Mouse (Mus musculus): ENCODE measurements around the gene Phlpp1.

Phlpp1 gene

DNA sequence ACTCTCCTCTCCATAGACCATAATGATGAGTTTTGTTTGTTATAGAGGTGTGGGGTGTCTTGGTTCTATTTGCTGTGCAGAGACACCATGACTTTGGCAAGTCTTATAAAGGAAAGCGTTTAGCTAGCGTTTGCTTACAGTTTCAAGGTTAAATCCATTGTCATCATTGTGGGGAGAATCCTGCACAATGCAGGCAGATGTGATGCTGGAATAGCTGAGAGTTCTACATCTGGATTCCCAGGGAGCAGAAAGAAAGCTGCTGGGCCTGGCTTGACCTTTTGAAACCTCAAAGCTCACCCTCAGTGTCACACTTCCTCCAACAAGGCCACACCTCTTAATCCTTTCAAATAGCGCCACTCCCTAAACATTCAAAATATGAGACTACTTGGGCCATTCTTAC lies 7.4 kb upstream of the Phlpp1 start:
- no peak for DNase-seq (ENCODE audit: low read depth, low spot score)

DNA sequence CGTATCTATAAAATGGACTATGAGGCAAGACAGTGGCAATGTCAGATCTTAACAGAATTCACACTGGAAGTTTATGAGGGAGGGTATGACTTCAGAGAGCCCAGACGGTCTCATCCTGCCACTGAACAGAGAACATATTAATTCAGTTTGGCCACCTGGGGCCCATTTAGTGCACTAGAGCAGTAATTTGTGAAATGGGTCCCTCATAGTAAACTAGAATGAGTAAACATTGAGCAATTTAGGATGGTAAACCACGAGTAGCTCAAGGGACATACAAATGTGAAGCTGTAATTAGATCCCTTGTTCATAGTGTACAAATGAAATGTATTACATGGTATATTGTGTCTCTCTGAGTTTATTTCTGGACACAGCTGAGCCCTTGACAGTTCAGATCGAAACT lies 3.6 kb upstream of the Phlpp1 start:
- DNase-seq (ENCODE audit: low read depth, low spot score) = no peak

DNA sequence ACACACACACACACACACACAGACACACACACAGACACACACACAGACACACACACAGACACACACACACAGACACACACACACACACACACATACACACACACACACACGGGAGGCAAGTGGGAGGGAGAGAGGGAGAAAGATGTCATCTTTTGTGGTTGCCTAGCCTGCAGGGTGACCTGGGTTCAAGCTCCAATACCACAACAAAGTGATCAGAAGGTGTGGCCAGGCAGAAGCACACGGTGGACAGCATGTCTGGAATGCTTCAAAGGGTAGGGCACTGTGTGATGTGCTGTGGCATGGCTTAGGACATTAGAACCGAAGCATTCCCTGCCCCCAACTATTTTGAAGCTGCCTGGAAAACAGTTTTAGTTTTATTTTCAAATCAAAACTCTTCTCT lies 2.8 kb upstream of the Phlpp1 start:
- no peak for DNase-seq (ENCODE audit: low read depth, low spot score)

DNA sequence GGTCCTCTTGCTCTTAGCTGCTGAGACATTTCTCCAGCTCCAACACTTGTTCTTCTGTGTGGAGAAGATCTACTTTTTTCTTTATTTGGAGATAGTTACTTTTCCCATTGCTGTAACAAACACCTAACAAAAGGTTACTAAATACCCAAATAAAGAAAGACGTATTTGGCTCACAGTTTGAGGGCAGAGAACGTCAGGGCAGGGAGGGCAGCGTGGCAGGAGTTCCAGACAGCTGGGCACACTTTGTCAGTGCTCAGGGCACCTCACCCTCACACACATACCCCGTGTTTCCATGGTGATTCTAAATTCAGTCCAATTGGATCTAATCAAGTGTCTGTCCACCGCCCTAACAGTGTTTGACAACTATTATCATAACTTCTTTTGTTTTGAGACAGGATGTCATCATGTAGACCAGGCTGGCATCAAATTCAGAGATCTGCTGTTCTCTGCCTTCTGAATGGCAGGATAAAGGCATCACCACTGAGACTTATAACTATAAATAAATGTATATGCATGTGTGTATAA lies 1.7 kb upstream of the Phlpp1 start:
- DNase-seq (ENCODE audit: low read depth, low spot score) = no peak

DNA sequence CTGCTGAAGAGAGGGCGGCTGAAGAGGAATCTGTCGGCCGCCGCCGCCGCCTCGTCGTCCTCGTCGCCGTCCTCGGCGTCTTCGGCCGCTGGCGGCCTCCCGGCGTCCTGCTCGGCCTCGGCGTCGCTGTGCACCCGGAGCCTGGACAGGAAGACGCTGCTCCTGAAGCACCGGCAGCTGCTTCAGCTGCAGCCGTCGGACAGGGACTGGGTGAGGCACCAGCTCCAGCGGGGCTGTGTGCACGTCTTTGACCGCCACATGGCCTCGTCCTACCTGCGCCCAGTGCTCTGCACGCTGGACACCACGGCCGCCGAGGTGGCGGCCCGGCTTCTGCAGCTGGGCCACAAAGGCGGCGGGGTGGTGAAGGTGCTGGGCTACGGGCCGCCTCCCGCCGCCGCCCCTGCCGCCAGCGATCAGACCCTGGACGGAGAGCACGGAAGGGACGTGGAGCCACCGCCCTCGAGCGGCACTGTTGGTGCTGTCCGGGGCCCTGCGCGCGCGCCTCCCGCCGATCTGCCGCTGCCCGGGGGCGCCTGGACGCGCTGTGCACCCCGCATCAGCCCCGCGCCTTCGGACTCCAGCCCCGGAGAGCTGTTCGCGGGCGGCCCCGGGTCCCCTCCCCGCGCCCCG lies 864 bp downstream of the Phlpp1 start:
- peak; percentile 28 for DNase-seq (ENCODE audit: low read depth, low spot score)

DNA sequence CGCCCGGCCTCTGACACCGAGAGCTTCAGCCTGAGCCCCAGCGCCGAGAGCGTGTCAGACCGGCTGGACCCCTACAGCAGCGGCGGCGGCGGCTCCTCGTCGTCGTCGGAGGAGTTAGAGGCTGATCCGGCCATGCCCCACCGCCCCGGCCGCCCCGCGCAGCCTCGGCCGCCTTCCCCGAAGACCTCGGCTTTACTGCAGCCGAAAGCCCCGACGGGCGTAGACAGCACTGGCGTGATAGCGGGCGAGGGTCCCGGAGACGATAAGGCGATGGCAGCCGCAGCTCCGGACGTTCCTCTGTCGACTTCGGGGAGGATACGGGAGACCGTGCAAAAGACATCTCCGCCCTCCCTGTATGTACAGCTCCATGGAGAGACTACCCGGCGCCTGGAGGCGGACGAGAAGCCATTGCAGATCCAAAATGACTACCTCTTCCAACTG lies 1.4 kb downstream of the Phlpp1 start:
- peak; percentile 4 for DNase-seq (ENCODE audit: low read depth, low spot score)

DNA sequence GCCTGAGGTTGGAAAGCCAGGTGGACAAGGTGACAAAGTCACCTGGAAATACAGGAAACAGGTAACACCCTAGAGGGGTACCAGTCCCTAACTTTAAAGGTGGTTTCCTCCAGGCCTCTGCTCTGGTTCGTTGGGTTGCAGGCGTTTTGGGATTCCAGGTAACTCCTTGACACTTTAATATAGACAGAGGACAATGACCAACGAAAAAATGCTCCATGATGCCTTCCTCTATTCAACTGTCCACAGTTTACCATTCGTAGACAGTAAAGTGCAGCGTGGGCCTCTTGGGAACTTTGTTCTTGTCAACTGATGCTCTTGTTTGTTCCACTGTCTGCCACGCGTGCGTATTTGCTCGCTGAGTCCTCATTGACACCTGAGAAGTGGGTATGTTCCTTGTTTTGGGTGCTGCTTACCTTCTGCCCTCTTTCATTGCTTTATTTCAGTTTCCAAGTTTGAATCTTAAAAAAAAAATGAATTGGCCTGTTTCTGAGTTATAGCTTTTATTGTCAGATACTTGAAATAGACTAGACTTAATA lies 2.1 kb downstream of the Phlpp1 start:
- DNase-seq (ENCODE audit: low read depth, low spot score) = no peak

DNA sequence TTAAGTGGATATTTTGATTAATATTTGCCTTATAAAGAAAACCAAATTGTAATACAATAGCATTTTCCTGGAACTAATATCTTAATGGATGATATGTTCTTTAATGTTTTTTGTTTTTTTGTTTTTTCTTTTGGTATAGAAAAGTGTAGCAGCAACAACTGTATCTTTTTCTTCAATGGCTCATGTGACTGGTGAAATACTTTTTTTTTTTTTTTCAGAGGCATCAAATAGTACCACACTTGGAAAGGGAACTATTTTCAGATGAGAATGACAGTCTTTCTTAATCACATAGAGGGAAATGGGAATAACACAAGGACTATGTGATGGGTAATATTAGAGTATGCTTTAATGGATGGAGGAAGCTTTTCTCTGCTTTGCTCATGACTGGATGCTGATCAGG lies 3.0 kb downstream of the Phlpp1 start:
- DNase-seq (ENCODE audit: low read depth, low spot score) = no peak

DNA sequence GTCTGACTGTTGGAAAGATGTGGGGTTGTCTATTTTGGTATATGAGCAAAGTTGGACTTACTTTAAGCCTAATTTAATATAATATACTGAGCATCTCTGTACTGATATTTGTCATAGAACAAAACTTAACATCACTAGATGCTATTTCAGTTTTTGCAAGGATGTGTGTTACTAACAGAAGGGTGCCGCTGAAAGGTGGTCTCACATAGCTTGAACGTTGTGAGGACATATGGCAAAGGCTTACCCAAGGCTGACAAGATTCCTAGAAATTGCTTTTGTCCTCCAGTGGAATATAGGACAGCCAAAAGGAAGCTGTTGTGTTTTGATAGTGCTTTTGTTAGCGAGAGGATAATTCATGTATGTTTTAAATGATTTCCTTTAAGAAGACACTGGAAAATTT lies 3.8 kb downstream of the Phlpp1 start:
- no peak for DNase-seq (ENCODE audit: low read depth, low spot score)

DNA sequence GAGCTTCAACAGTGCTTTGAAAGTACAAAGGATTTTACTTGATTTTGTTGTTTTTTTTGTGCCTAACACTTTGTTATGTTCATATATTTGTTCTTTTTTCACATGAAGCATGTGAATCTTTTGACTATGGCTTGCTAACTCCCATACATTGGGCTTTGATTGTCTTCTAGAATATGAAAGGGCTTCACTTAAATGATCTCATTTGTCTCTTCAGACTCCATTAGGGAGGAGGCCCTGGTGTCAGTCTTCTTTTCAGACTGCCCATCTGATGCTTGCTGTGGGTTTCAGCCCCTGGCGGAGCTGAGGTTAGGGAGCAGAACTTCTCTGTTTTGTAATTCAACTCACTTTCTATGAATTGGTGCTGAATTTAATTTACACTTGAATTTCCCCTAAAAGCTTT lies 5.2 kb downstream of the Phlpp1 start:
- no peak for DNase-seq (ENCODE audit: low read depth, low spot score)

DNA sequence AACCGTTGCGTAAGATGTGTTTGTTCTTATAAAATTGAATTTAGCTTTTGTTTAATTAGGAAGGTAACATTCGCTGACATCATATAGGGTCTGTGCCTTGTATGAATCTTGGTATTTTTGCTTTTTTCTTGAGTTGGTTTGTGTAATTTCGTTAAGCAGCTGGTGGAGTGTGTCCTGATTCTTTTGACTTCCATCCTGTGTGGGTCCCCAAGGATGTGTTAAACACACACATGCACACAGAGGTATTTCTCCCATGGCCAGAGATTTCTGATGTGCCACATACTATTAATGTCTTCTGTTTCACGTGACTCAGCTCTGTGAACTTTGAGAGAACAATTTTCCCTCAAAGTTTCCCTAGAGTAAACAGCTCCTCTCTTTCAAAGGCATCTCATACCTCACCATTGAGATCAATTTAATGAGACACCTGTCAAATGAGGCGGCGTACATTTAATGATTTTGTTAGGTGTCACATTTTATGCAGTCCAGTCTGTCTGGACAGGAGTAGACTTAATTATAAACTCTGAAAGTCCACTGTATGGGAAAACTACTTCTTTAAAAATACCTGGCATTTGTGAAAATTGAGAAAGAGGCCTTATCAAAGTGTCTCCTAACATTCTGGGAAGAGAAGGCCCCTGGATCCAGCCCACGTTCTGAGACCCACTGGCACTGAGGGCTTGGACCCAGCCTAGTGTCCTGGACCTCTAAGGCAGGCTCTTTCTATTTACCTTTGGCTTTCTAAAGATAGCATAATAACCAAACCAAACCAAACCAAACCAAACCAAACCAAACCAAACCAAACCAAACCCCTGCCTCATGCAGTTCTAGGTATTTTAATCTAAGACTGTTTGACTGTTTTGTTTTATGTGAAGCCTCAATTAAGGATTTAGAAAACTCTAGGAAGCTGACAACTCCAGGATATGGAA lies 6.6 kb downstream of the Phlpp1 start:
- no peak for DNase-seq (ENCODE audit: low read depth, low spot score)

DNA sequence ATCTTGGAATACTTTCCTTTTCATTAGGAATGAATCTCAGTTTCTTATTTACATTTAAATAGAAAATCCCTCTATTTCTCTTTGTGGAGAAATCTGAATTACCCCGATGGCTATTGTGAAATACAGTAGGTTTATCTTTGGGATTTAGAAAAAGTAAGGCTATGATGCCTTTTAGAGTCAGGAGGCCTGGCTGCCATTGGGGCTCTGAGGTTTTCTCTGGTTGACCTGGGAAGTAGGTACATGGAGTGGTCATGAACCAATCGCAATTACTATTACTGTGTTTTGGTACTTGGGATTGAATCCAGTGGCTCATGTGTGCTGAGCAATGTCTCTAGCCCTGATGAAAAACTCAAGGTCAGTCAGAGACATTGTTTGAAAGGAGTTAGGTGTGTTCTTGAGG lies 12.1 kb downstream of the Phlpp1 start:
- DNase-seq (ENCODE audit: low read depth, low spot score) = no peak

DNA sequence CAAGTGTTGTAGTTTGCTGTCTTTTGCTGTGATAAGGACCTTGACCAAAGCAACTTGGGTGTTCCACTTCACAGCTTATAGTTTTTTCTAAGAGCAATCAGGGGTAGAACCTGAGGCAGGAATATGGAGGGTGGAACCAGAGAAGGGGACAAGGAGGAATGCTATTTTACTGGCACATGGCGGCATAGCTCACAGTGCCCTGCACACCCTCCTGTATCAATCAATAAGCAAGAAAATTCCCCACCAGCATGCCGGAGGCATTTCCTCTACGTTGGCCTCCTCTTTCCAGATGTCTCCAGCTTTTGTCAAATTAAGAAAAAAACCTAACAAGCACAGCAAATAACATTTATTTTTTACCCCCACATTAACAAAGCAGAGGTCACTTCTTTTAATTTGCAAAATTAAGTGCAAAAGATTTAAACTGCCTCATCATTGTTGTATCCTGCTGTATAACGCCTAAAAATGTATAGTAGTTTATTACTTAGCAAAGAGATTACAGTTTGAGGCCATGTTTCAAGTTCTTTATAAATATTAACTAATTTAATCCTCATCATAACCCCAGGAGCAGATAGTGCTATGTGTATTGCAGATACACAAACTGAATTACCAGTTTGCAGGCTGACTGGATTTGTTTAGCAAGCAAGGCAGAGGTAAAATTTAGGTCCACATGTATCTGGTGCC lies 13.4 kb downstream of the Phlpp1 start:
- DNase-seq (ENCODE audit: low read depth, low spot score) = no peak

DNA sequence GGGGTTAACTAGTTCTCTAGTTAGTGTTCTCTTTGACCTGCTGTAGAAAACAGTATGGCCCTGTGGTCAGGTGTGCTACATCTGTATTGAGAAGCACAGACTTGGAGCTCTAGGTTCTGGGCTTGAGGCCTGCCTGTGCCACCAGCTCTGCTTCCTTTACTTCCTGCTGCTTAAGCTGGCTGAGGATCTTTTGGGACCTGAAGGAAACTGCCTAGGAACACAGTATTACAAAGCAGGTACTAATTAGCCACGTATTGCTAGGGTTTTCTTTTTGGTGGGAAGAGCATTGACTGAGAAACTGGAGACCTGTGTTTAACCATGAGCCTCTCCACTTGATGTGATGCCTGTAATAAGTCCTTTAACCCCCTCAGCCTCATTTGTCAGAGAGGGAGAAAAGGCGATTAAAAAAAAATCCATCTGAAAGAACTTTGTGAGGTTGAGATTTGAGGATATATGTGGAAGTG lies 13.9 kb downstream of the Phlpp1 start:
- DNase-seq (ENCODE audit: low read depth, low spot score) = no peak

DNA sequence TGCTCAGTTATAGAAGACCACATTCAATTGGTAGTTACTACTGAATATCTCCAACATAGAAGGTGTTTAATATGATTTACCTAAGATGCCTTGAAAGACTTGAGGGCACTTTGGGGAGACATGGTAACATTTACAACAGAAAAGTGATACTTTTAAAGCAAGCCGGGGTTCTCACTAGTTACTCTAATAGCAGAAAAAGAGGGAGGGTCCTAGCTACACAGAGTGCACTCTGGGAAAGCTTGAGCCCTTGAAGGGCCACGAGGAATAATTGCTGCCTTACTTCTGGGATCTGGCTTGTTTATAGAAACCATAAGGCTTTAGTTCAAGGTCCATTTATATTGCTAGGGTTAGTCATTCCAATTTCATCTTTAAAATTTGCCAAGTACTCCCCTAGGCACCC lies 14.5 kb downstream of the Phlpp1 start:
- DNase-seq (ENCODE audit: low read depth, low spot score) = no peak

DNA sequence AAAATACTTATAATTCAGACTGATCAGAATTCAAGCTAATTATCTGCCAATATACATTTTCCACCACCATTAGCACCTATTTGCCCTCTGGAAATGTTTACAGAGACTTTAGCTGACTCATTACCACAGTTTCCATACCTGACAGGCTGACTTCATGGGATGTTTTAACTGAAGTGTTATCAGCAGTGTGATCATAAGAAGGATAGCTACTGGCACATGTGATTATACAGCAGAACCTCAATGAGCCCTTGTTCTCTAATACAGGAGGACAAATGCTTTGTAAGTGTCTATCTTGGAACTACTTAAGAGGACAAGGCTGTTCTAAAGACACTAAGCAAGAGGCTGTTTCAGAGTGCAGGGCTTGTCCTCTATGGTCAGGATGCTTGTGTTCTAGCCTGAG lies 15.9 kb downstream of the Phlpp1 start:
- no peak for DNase-seq (ENCODE audit: low read depth, low spot score)

DNA sequence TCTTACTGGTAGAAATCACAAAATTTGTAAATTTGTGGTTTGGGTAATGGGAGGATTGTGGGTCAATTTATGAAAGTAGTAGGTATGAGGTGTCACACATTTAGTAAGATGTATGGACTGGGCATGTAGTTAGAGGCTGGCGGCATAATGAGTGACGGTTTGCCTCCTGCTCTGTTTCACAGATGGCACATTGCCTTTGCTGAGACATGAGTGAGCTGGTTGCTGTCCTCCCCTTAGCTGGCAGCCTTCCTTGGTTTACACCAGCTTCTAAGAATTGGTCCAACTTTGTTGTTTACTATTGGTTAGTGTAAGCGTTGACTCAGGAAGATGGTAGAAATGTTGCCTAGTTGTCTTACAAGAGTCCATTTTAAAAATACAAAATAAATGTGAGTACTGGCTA lies 17.2 kb downstream of the Phlpp1 start:
- no peak for DNase-seq (ENCODE audit: low read depth, low spot score)

DNA sequence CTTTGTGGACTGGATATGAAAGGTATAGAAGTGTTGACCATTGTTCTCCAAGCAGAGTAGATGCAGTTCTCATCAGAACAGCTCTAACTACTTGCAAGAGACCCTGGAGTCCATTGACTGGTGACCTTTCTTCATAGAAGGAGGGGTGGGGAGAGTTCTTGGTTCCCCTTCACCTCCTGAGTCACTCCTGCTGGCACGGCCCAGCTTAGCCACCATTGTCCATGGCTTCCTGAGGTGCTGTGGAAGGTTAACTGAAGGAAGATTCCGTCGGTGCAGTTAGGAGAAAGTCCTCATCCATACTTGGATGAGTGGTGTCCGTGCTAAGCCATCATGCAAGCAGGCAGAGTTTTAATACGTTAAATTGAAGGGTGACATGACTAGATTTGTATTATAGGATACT lies 17.8 kb downstream of the Phlpp1 start:
- DNase-seq (ENCODE audit: low read depth, low spot score) = no peak

DNA sequence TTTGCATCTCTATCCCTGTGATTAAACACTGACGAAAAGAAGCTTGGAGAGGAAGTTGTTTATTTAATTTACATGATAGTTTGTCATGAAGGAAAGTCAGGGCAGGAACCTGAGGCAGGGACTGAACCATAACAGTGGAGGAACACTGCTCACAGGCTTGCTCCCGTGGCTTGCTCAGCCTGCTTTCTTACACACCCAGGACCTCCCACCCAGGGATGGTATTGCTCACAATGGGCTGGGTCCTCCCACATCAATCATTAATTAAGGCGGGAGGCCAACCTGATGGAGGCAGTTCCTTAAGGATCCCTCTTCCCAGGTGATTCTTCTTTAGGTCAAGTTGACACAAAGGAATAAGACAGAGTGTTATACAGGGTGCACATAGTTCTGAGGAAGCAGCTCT lies 19.1 kb downstream of the Phlpp1 start:
- no peak for DNase-seq (ENCODE audit: low read depth, low spot score)

DNA sequence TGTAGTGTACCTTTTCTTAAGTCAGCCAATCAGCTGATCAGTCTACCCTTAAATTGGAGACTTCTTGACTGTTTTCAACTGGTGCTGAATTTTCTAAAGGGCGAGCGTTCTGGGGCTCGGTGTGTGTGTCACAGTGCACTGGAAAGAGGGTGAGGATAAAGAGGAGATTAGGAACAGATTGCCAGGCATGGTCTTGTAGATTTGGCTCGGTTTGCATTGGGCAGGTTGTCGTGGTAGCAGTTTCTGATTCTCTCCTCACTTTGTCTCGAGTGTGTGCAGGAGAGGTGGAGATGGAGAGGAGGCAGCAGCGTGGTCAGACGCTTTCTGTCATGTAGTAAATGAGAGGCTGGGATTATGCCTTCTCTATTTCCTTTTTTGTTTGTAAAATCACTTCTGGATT lies 20.3 kb downstream of the Phlpp1 start:
- DNase-seq (ENCODE audit: low read depth, low spot score) = no peak

DNA sequence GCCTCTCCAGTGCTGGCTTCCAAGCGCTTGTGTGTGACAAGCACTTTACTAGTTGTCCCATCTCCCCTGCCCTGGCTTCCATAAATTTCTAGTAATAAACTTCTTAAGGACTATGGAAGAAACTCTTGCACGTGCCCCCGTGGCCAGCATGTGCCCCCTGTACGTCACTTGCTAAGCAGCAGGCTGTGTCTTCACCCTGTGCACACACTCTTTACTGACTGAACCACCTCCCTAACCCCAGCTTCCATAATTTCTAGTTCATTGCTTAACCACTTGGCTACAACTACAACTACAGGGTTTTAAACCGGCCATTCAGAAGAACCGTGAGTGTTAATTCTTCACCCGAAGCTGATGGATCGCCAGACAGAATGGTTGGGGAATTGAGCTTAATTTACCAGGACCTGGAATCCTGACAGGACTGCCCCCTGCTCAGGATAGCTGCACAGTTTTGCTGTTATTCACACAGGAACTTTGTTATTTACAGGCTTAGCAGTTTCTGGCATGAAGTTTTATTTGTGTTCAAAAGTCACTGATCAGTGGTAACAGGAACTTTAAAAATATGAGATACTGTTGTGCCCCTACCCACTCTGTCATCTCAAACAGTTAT lies 21.4 kb downstream of the Phlpp1 start:
- DNase-seq (ENCODE audit: low read depth, low spot score) = no peak

DNA sequence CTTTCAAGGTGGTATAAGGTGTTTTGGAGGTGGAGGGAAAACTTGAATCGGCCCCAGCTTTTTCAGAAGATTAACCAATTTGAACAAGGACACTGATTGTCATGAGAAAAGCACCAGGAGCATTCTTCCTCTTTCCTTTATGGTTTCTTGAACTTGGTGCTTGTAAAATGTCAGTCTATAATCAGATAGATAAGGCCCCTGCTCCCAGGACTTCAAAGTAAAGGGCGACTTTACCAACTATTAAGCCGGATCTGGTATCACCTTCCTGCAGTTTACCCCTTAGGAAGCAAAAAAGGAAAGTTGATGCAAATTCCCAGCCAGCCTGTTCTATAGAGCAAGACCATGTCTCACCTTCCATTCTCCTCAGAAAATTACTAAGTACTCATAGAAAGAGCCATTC lies 21.9 kb downstream of the Phlpp1 start:
- DNase-seq (ENCODE audit: low read depth, low spot score) = no peak

Data from WW6 (cell line).